Mouse (Mus musculus): ENCODE measurements around the gene Dtymk. TPM values are rescaled to one million over a fixed set of nuclear protein-coding genes. Genes with fewer than 3 reads are reported as not detected.

Gene Dtymk
- total and polyA plus RNA-seq, 3 experiments = 193 to 454 (median 391) TPM

DNA sequence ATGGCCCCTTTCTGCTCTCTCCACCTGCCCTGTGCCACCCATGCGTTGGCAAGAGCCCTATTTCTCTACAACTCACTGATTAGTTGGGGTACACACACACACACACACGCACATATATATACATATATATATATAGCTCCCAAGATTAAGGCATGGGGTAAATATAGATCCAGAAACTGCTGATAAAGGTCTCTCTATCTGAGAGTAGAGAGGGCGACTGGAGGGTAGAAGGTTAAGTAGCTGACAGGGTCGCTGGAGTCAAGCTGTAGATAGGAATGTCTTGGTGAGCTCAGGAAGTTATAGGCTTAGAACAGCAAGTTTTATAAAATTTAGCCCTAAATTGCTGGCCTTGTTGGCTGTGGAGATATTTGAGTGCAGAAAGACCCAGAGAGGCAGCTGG lies 3.1 kb upstream of the Dtymk start:
- Histone ChIP-seq H3K4me3 (ENCODE audit: control insufficient read depth in 1 of 2, insufficient read depth in 1 of 2, low read depth in 2 of 2, low read length in 2 of 2) (peak overlapping the region; percentile 65 to 69), H3K4me1 (ENCODE audit: control insufficient read depth in 1 of 2, insufficient read depth in 2 of 2, low read length in 2 of 2) (peaks cover 6 to 25% of the 10 kb centered on the region in 2 experiments), H3K79me2 (ENCODE audit: control insufficient read depth, insufficient read depth, low read length, poor library complexity) (peaks cover 43% of the 10 kb centered on the region), H3K27me3 (ENCODE audit: control insufficient read depth in 1 of 2, insufficient read depth in 2 of 2, low read length in 2 of 2) (no peaks in the 10 kb centered on the region), H3K9ac (ENCODE audit: control insufficient read depth, low read depth, low read length, poor library complexity, severe bottlenecking) (peak overlapping the region; percentile 44), H3K9me3 (replicated peaks; ENCODE audit: insufficient read depth, low read length) (no peaks in the 10 kb centered on the region), H3K27ac (ENCODE audit: control insufficient read depth, low read depth, low read length) (peak overlapping the region; percentile 25), H3K36me3 (ENCODE audit: control insufficient read depth in 1 of 2, insufficient read depth in 2 of 2, low read length in 2 of 2) (peaks cover 7 to 24% of the 10 kb centered on the region in 2 experiments)
- TF ChIP-seq SMC3 (IDR thresholded peaks at IDR 0.05; ENCODE audit: low read depth, low read length) (no peak), CHD1 (IDR thresholded peaks at IDR 0.05; ENCODE audit: low read depth, low read length) (no peak), MAX (IDR thresholded peaks at IDR 0.05; ENCODE audit: low read length) (no peak), MEF2A (IDR thresholded peaks at IDR 0.05; ENCODE audit: extremely low read depth, insufficient replicate concordance, low read depth, low read length, poor library complexity, severe bottlenecking) (peak; percentile 66; the same call in 1 of the 2 replicates)
- no peak for DNase-seq (ENCODE audit: low read depth, low spot score)

DNA sequence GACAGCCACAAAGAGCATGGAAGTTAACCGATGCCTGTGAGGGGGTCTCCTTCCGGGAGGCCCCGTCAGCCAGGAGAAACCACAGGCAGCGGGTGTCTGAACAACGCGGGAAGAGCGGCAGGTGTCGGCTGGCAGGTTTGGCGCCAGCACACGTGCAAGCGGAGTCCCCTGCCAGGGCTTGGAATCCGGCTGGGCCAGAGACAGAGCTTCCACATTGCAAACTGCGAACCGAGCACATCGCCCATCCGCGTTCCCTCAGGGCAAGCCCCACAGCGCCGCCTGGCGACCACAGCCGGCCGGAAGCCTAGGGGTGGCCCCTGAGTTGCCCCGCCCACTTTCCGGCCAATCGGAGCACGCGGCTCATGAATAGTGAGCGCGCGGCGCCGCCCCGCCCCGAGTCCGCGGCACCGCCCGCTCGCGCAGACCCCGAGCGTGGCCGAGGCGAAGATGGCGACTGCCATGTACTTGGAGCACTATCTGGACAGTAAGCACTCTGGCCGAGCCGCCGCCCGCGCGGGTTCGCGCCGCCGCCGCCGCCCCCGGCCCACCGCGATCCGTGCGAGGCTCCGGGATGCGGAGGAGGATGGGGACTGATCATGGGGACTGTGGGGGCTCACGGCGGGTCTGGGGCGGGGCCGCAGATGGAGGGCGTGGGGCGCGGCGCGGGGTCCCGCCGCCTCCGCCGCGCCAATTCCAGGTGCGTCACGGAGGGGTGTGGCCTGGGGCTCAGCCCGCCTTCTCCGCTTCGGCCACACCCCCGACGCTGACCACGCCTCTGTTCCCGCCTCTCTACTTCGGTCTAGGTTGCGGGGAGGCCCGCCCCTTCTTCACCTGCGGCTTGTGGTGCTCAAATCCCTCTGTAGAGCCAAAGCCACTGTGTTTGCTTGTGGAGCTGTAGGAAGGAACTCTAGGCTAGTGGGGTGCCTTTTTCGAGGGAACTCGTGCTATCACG lies 2.1 kb upstream of the Dtymk start, which contains the start of gene Ing5:
Gene Ing5, plus strand, starts transcription at position 410 of the 952 bp plus-strand sequence.
- H3K9me3 ChIP-seq (replicated peaks; ENCODE audit: insufficient read depth, low read length) = no peaks in the 10 kb centered on the region
- peak; percentile 99 for DNase-seq (ENCODE audit: low read depth, low spot score)
- H3K36me3 ChIP-seq (ENCODE audit: control insufficient read depth in 1 of 2, insufficient read depth in 2 of 2, low read length in 2 of 2) = peaks cover 9 to 34% of the 10 kb centered on the region in 2 experiments
- peaks cover 51% of the 10 kb centered on the region for H3K79me2 ChIP-seq (ENCODE audit: control insufficient read depth, insufficient read depth, low read length, poor library complexity)
- H3K27me3 ChIP-seq (ENCODE audit: control insufficient read depth in 1 of 2, insufficient read depth in 2 of 2, low read length in 2 of 2) = no peaks in the 10 kb centered on the region
- H3K4me1 ChIP-seq (ENCODE audit: control insufficient read depth in 1 of 2, insufficient read depth in 2 of 2, low read length in 2 of 2) = peaks cover 6 to 35% of the 10 kb centered on the region in 2 experiments
- peak within 1 kb of the TSS; percentile 99 for H3K27ac ChIP-seq (ENCODE audit: control insufficient read depth, low read depth, low read length)
- peak within 1 kb of the TSS; percentile 69 to 73 for H3K4me3 ChIP-seq (ENCODE audit: control insufficient read depth in 1 of 2, insufficient read depth in 1 of 2, low read depth in 2 of 2, low read length in 2 of 2)
- peak within 1 kb of the TSS; percentile 95 for H3K9ac ChIP-seq (ENCODE audit: control insufficient read depth, low read depth, low read length, poor library complexity, severe bottlenecking)
- peak; percentile 95 for TF ChIP-seq MAX (IDR thresholded peaks at IDR 0.05; ENCODE audit: low read length)
- no peak for TF ChIP-seq MAFK (IDR thresholded peaks at IDR 0.05; ENCODE audit: borderline replicate concordance, low read depth, low read length)
- TF ChIP-seq HCFC1 (IDR thresholded peaks at IDR 0.05; ENCODE audit: low read depth, low read length) = peak; percentile 86
- no peak for TF ChIP-seq ZKSCAN1 (IDR thresholded peaks at IDR 0.05; ENCODE audit: low read depth, low read length)
- TF ChIP-seq RCOR1 (IDR thresholded peaks at IDR 0.05; ENCODE audit: low read depth, low read length) = no peak
- TF ChIP-seq UBTF (IDR thresholded peaks at IDR 0.05; ENCODE audit: borderline replicate concordance, insufficient read depth, low read depth, low read length) = 0 out of 2 replicates have a peak, but pooled peaks have one; percentile 19
- no peak; the same call in 1 of the 2 replicates for TF ChIP-seq KAT2A (conservative IDR thresholded peaks at IDR 0.05; ENCODE audit: low read depth, low read length)
- TF ChIP-seq SMC3 (IDR thresholded peaks at IDR 0.05; ENCODE audit: low read depth, low read length) = peak; percentile 78
- TF ChIP-seq ETS1 (IDR thresholded peaks at IDR 0.05; ENCODE audit: low read depth, low read length) = peak; percentile 58; the same call in 1 of the 2 replicates
- peak; percentile 89 for TF ChIP-seq SIN3A (IDR thresholded peaks at IDR 0.05; ENCODE audit: low read length)
- peak; percentile 50 for TF ChIP-seq USF1 (IDR thresholded peaks at IDR 0.05; ENCODE audit: low read depth, low read length)
- TF ChIP-seq GABPA (IDR thresholded peaks at IDR 0.05; ENCODE audit: low read depth, low read length) = no peak
- TF ChIP-seq MAZ (IDR thresholded peaks at IDR 0.05; ENCODE audit: low read depth, low read length) = peak; percentile 92
- no peak for TF ChIP-seq JUND (IDR thresholded peaks at IDR 0.05; ENCODE audit: low read depth, low read length)
- peak; percentile 64 for TF ChIP-seq RAD21 (IDR thresholded peaks at IDR 0.05; ENCODE audit: low read depth, low read length)
- no peak for TF ChIP-seq POLR2AphosphoS5 (IDR thresholded peaks at IDR 0.05; ENCODE audit: borderline replicate concordance, low read depth, low read length)
- peak; percentile 86 for TF ChIP-seq TCF12 (IDR thresholded peaks at IDR 0.05; ENCODE audit: low read depth, low read length)
- peak; percentile 68 for TF ChIP-seq NRF1 (IDR thresholded peaks at IDR 0.05; ENCODE audit: insufficient read depth, low read depth, low read length, poor library complexity, severe bottlenecking)
- TF ChIP-seq ZNF384 (IDR thresholded peaks at IDR 0.05; ENCODE audit: low read depth, low read length) = 0 out of 2 replicates have a peak, but pooled peaks have one; percentile 14
- peak; percentile 89 for TF ChIP-seq MYC (IDR thresholded peaks at IDR 0.05; ENCODE audit: low read depth, low read length)
- 0 out of 2 replicates have a peak, but pooled peaks have one; percentile 34 for TF ChIP-seq ZC3H11A (IDR thresholded peaks at IDR 0.05; ENCODE audit: low read depth, low read length)
- peak; percentile 90 for TF ChIP-seq ZMIZ1 (IDR thresholded peaks at IDR 0.05; ENCODE audit: low read depth, low read length)
- TF ChIP-seq GATA1 (IDR thresholded peaks at IDR 0.05; ENCODE audit: low read depth, low read length) = no peak
- no peak for TF ChIP-seq MYB (IDR thresholded peaks at IDR 0.05; ENCODE audit: low read depth, low read length)
- TF ChIP-seq BHLHE40 (IDR thresholded peaks at IDR 0.05; ENCODE audit: borderline replicate concordance, low read depth, low read length) = peak; percentile 92

Data from MEL (cell line).